ENCODE assay signal across 25 mouse cellular contexts in the genomic region with DNA sequence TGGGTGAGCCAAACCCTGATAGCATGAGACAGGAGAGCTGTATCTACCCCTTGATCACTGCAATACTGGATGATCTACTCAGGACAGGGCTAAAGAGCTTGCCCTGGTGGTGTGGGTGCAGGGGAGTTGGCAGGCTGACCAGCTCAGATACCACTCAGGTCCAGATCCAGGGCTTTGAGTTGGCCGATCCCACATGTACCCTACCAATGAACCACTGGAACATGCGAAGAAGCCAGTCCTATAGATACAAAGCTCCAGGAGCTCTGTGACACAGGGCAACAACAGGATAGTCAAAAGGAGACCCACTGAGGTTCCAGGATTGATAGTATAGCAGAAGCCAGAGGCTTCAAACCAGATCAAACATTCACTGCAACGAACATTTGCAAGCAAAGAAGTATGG. TPM values are rescaled to one million over a fixed set of nuclear protein-coding genes. Genes with fewer than 3 reads are reported as not detected.
A peak's percentile ranks its signal among the peaks of the same experiment; 100 is the strongest.
DNase-seq lines count a peak whose midpoint lies in the region; ATAC-seq and TF ChIP-seq lines count a peak whose summit lies in the region.
"Had no signal": no experiment of that assay in that cellular context is flagged by ENCODE, and none has a peak within 500 bp of the region (broad histone marks: within the 10 kb centered on the region; RNA-seq: fewer than 3 reads in every experiment).

No protein-coding gene starts in this region.

- H3K9me3 ChIP-seq in hindbrain, embryonic 10.5 days: no peaks in the 10 kb centered on the region
- H3K9me3 ChIP-seq in hindbrain, postnatal 0 days (ENCODE audit: low read length): no peaks in the 10 kb centered on the region
- H3K9me3 ChIP-seq: embryonic facial prominence, embryonic 10.5 days; embryonic facial prominence, embryonic 13.5 days; forebrain, embryonic 12.5 days; forebrain, embryonic 15.5 days; heart, embryonic 13.5 days; hindbrain, embryonic 12.5 days; hindbrain, embryonic 15.5 days; intestine, embryonic 15.5 days had no signal

- TF ChIP-seq CTCF in heart, adult 2 months (IDR thresholded peaks at IDR 0.05): no peak
- TF ChIP-seq CTCF in hindbrain, postnatal 0 days (IDR thresholded peaks at IDR 0.05; ENCODE audit: low read depth): no peak

- H3K27me3 ChIP-seq in heart, adult 2 months (ENCODE audit: control insufficient read depth, insufficient read depth, low read length): no peaks in the 10 kb centered on the region
- H3K27me3 ChIP-seq in hindbrain, embryonic 10.5 days (ENCODE audit: insufficient read depth, poor library complexity, severe bottlenecking): no peaks in the 10 kb centered on the region
- H3K27me3 ChIP-seq in hindbrain, postnatal 0 days (ENCODE audit: insufficient read depth, low read length): no peaks in the 10 kb centered on the region
- H3K27me3 ChIP-seq: embryonic facial prominence, embryonic 13.5 days; forebrain, embryonic 12.5 days; forebrain, embryonic 15.5 days; heart, embryonic 13.5 days; hindbrain, embryonic 12.5 days; hindbrain, embryonic 15.5 days; intestine, embryonic 15.5 days had no signal

- peak; percentile 21 for DNase-seq in cerebellum, adult 9-11 months
- no peak for DNase-seq in cerebellum, postnatal 14 days
- DNase-seq in heart, adult 2 months: no peak
- no peak for DNase-seq in heart, postnatal 4 days
- DNase-seq in hindbrain, embryonic 10.5 days (ENCODE audit: low spot score): no peak
- no peak for DNase-seq in hindbrain, postnatal 0 days (ENCODE audit: low spot score)
- DNase-seq: adrenal gland, adult 8-10 months; adrenal gland, postnatal 25 days; cerebellum, adult 18-20 months; cerebellum, adult 9-10 months; cerebellum, postnatal 36 days; embryo, embryonic 11 days; gastrocnemius, postnatal 14 days; kidney, adult 18-20 months had no signal

- intact Hi-C loops in heart, adult 2 months (cut with DNase I): no loop called here

- TF ChIP-seq EP300 in heart, adult 2 months (IDR thresholded peaks at IDR 0.05; ENCODE audit: insufficient read depth, low read depth, low read length): no peak

- peak overlapping the region; percentile 27 for H3K27ac ChIP-seq in heart, adult 2 months
- 0 out of 2 replicates have a peak overlapping the region, but pooled peaks have one; percentile 8 for H3K27ac ChIP-seq in hindbrain, embryonic 10.5 days
- no peak overlapping the region for H3K27ac ChIP-seq in hindbrain, postnatal 0 days
- H3K27ac ChIP-seq in brown adipose tissue, adult 24 weeks (replicated peaks; ENCODE audit: low read depth, low read length): peak overlapping the region; percentile 61
- H3K27ac ChIP-seq: embryonic facial prominence, embryonic 10.5 days; embryonic facial prominence, embryonic 13.5 days; forebrain, embryonic 12.5 days; forebrain, embryonic 15.5 days; heart, embryonic 13.5 days; hindbrain, embryonic 12.5 days; hindbrain, embryonic 15.5 days; intestine, embryonic 15.5 days had no signal

- peaks cover 2% of the 10 kb centered on the region for H3K4me1 ChIP-seq in heart, adult 2 months (ENCODE audit: control insufficient read depth, insufficient read depth, low read length)
- peaks cover 25% of the 10 kb centered on the region for H3K4me1 ChIP-seq in hindbrain, embryonic 10.5 days (replicated peaks)
- H3K4me1 ChIP-seq in hindbrain, postnatal 0 days (ENCODE audit: insufficient read depth, low read length): peaks cover 14% of the 10 kb centered on the region
- no peaks in the 10 kb centered on the region for H3K4me1 ChIP-seq in brown adipose tissue, adult 24 weeks (ENCODE audit: control insufficient read depth, insufficient read depth, insufficient read length, low read length)
- H3K4me1 ChIP-seq: intestine, embryonic 15.5 days had no signal

- H3K36me3 ChIP-seq in heart, adult 2 months (ENCODE audit: control insufficient read depth, insufficient read depth, low read length): no peaks in the 10 kb centered on the region
- no peaks in the 10 kb centered on the region for H3K36me3 ChIP-seq in hindbrain, embryonic 10.5 days
- no peaks in the 10 kb centered on the region for H3K36me3 ChIP-seq in hindbrain, postnatal 0 days (ENCODE audit: insufficient read depth, low read length)
- H3K36me3 ChIP-seq: embryonic facial prominence, embryonic 10.5 days; embryonic facial prominence, embryonic 13.5 days; forebrain, embryonic 12.5 days; forebrain, embryonic 15.5 days; heart, embryonic 13.5 days; hindbrain, embryonic 12.5 days; hindbrain, embryonic 15.5 days; intestine, embryonic 15.5 days had no signal

- H3K4me2 ChIP-seq in hindbrain, postnatal 0 days (ENCODE audit: low read depth, low read length): no peak overlapping the region
- H3K4me2 ChIP-seq: embryonic facial prominence, embryonic 13.5 days; forebrain, embryonic 12.5 days; forebrain, embryonic 15.5 days; heart, embryonic 13.5 days; hindbrain, embryonic 12.5 days; hindbrain, embryonic 15.5 days; intestine, embryonic 15.5 days had no signal

- peak overlapping the region; percentile 6; the same call in 1 of the 2 replicates for H3K9ac ChIP-seq in heart, adult 2 months (ENCODE audit: low read depth, low read length)
- H3K9ac ChIP-seq in hindbrain, postnatal 0 days (replicated peaks; ENCODE audit: low read length): no peak overlapping the region
- H3K9ac ChIP-seq: embryonic facial prominence, embryonic 13.5 days; forebrain, embryonic 12.5 days; forebrain, embryonic 15.5 days; hindbrain, embryonic 12.5 days; hindbrain, embryonic 15.5 days; intestine, embryonic 15.5 days had no signal

- ATAC-seq in hindbrain, postnatal 0 days: no peak
- ATAC-seq: activated CD4-positive, CD25-positive, alpha-beta regulatory T cell, adult 4 months; forebrain, embryonic 15.5 days; intestine, embryonic 15.5 days had no signal

- no peaks in the 10 kb centered on the region for H3K79me2 ChIP-seq in heart, adult 2 months (replicated peaks; ENCODE audit: control insufficient read depth, insufficient read depth, low read length)

- no peak for TF ChIP-seq POLR2A in heart, adult 2 months (IDR thresholded peaks at IDR 0.05; ENCODE audit: insufficient read depth, low read depth, low read length)

- WGBS in heart, adult 2 months: 82% methylated on average over 3 of the region's 3 CpGs
- WGBS in hindbrain, embryonic 10.5 days: 93% methylated on average over 3 of the region's 3 CpGs
- WGBS in hindbrain, postnatal 0 days: 90% methylated on average over 3 of the region's 3 CpGs

- H3K4me3 ChIP-seq in heart, adult 2 months: no peak overlapping the region
- no peak overlapping the region for H3K4me3 ChIP-seq in hindbrain, embryonic 10.5 days
- no peak overlapping the region for H3K4me3 ChIP-seq in hindbrain, postnatal 0 days (ENCODE audit: low read length)
- no peak overlapping the region for H3K4me3 ChIP-seq in brown adipose tissue, adult 24 weeks (ENCODE audit: insufficient read depth, low read depth, low read length)
- H3K4me3 ChIP-seq: embryonic facial prominence, embryonic 10.5 days; embryonic facial prominence, embryonic 13.5 days; erythroblast, embryonic 14.5 days; forebrain, embryonic 12.5 days; forebrain, embryonic 15.5 days; heart, embryonic 13.5 days; hindbrain, embryonic 12.5 days; hindbrain, embryonic 15.5 days; intestine, embryonic 15.5 days had no signal

RNA-seq across cellular contexts. Expression of a gene that starts 19.8 kb away (rescaled TPM):
- total RNA-seq in heart, adult 2 months (2021): 1 to 10 TPM; 4.9 to 5.3 TPM
- 3.8 and 5.2 TPM in 2 replicates for polyA plus RNA-seq in heart, adult 2 months (2012; rRNA removed)
- total RNA-seq in heart, postnatal 4 days (2021): 1 to 10 TPM; 8.7 to 8.8 TPM
- 7.5 and 12.2 TPM in 2 replicates for polyA plus RNA-seq in hindbrain, embryonic 10.5 days (2016; fragmentation: Nextera tagmentation; extraction: Ambion mirVana)
- total RNA-seq in hindbrain, postnatal 0 days (2014; rRNA removed): 69.9 and 75.5 TPM in 2 replicates
- 18.8 and 20.7 TPM in 2 replicates for polyA plus RNA-seq in hindbrain, postnatal 0 days (2015; fragmentation: Nextera tagmentation; extraction: Ambion mirVana)
- 1.1 and 1.5 TPM in 2 replicates for polyA plus RNA-seq in brown adipose tissue, adult 24 weeks (2012; ENCODE audit: insufficient read depth, insufficient read length, missing spikeins)
- polyA plus RNA-seq: erythroblast, embryonic 14.5 days had no signal
